Mouse (Mus musculus) forebrain, postnatal 0 days (tissue): ENCODE measurements at regions not wholly inside any gene's neighbourhood (a gene's known extent, or its start where the extent isn't known, plus 50 kb on each side); places are given as distances from the start of the nearest gene placed in this dataset.

ENCODE experiments used
- ATAC-seq: fragments of 200-750 bp; cut with Nextera tagmentation; 2 replicates; pipeline ENCODE4 v1.8.0; 2017; ENCODE audit warnings: mild to moderate bottlenecking, moderate library complexity
- DNase-seq: peaks from one replicate; pipeline ENCODE4 v3.0.0-alpha.2; 2015
- H3K27ac ChIP-seq: fragments of 300-500 bp; sonication (generic); 2 replicates; pipeline ENCODE4 v1.5.1; 2014; ENCODE audit warnings: low read depth, mild to moderate bottlenecking, antibody characterized with exemption, low read length, moderate library complexity, mixed read lengths
- H3K27me3 ChIP-seq: fragments of 300-500 bp; sonication (generic); 2 replicates; pipeline ENCODE4 v1.6.1; 2014; ENCODE audit warnings: mild to moderate bottlenecking, low read length, mixed read lengths; ENCODE audit not compliant: insufficient read depth
- H3K36me3 ChIP-seq: fragments of 300-500 bp; sonication (generic); 2 replicates; pipeline ENCODE4 v1.6.1; 2014; ENCODE audit warnings: mild to moderate bottlenecking, moderate library complexity; ENCODE audit not compliant: insufficient read depth
- H3K4me1 ChIP-seq: fragments of 300-500 bp; sonication (generic); 2 replicates; pipeline ENCODE4 v1.6.1; 2014; ENCODE audit warnings: antibody characterized with exemption; ENCODE audit not compliant: insufficient read depth
- H3K4me2 ChIP-seq: fragments of 300-500 bp; sonication (generic); 2 replicates; pipeline ENCODE4 v1.6.1; 2014; ENCODE audit warnings: low read depth, mild to moderate bottlenecking, moderate library complexity
- H3K4me3 ChIP-seq: fragments of 300-500 bp; sonication (generic); 2 replicates; pipeline ENCODE4 v1.5.1; 2014; ENCODE audit warnings: low read depth, low read length, mixed read lengths
- H3K9ac ChIP-seq: fragments of 300-500 bp; sonication (generic); 2 replicates; pipeline ENCODE4 v1.6.1; 2014; ENCODE audit warnings: mild to moderate bottlenecking
- H3K9me3 ChIP-seq: fragments of 300-500 bp; sonication (generic); 2 replicates; pipeline ENCODE4 v1.6.1; 2016; ENCODE audit warnings: low read length
- CTCF ChIP-seq: sonication (generic); IDR thresholded peaks from 2 replicates; pipeline ENCODE4 v1.5.1; 2016; ENCODE audit warnings: antibody characterized with exemption, control low read depth, low read depth
- WGBS: fragments of 180-500 bp; shearing (Covaris S2); extraction: QIAGEN DNeasy Blood & Tissue Kit; methylation state at CpG from one replicate; pipeline ENCODE4 v1.1.7; 2014; 5-methylcytosine and 5-hydroxymethylcytosine counted together

GRCm38 (mm10) chr14:72222836-72223235 lies 268.8 kb downstream of the Gm9195 start:
- no peak for TF ChIP-seq CTCF
- H3K9ac ChIP-seq = no peak overlapping the region
- DNase-seq (no peak), ATAC-seq (no peak)
- no peak overlapping the region for H3K27ac ChIP-seq
- no peaks in the 10 kb centered on the region for H3K36me3 ChIP-seq
- no peaks in the 10 kb centered on the region for H3K4me1 ChIP-seq
- H3K27me3 ChIP-seq = no peaks in the 10 kb centered on the region
- no peaks in the 10 kb centered on the region for H3K9me3 ChIP-seq
- no peak overlapping the region for H3K4me2 ChIP-seq
- H3K4me3 ChIP-seq = no peak overlapping the region
- 47% methylated on average over 2 of the region's 2 CpGs for WGBS

GRCm38 (mm10) chr14:72219523-72219922 lies 272.1 kb downstream of the Gm9195 start:
- Histone ChIP-seq H3K27me3 (no peaks in the 10 kb centered on the region), H3K36me3 (no peaks in the 10 kb centered on the region), H3K27ac (no peak overlapping the region), H3K4me2 (no peak overlapping the region), H3K4me1 (no peaks in the 10 kb centered on the region), H3K9me3 (no peaks in the 10 kb centered on the region), H3K4me3 (no peak overlapping the region), H3K9ac (no peak overlapping the region)
- ATAC-seq (no peak), DNase-seq (no peak)
- 91% methylated on average over 6 of the region's 6 CpGs for WGBS
- TF ChIP-seq CTCF = no peak

GRCm38 (mm10) chr14:72200307-72200706 lies 291.3 kb downstream of the Gm9195 start:
- no peaks in the 10 kb centered on the region for H3K9me3 ChIP-seq
- no peak for ATAC-seq
- no peaks in the 10 kb centered on the region for H3K4me1 ChIP-seq
- H3K4me3 ChIP-seq = no peak overlapping the region
- H3K36me3 ChIP-seq = no peaks in the 10 kb centered on the region
- DNase-seq = no peak
- H3K27ac ChIP-seq = no peak overlapping the region
- no peak overlapping the region for H3K4me2 ChIP-seq
- 66% methylated on average over 3 of the region's 3 CpGs for WGBS
- H3K27me3 ChIP-seq = no peaks in the 10 kb centered on the region
- no peak overlapping the region for H3K9ac ChIP-seq
- no peak for TF ChIP-seq CTCF

DNA sequence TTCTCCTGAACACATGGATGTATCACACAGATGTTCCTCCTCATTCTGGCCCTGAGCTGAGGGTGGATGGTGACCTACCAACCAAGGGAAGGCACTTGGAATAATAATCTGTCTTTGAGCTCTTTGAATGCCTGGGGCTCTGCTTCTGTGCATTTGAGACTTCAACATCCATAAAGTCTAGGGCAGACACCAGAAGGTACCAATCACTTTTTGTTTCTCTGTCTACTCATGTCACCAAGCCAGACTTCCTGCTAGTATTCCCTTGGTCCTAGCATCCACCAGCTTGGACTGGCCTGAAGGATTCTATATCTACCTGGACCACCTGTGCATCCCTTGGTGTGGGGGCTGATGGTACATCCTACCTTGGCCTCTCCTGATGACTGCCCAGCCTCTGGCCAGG lies 291.7 kb downstream of the Gm9195 start:
- Histone ChIP-seq H3K4me2 (no peak overlapping the region), H3K9me3 (no peaks in the 10 kb centered on the region), H3K9ac (no peak overlapping the region), H3K4me1 (no peaks in the 10 kb centered on the region), H3K27me3 (no peaks in the 10 kb centered on the region), H3K27ac (no peak overlapping the region), H3K4me3 (no peak overlapping the region), H3K36me3 (no peaks in the 10 kb centered on the region)
- no peak for TF ChIP-seq CTCF
- ATAC-seq (no peak), DNase-seq (no peak)

GRCm38 (mm10) chr14:72197972-72198371 lies 293.7 kb downstream of the Gm9195 start:
- 71% methylated on average over 7 of the region's 7 CpGs for WGBS
- no peaks in the 10 kb centered on the region for H3K27me3 ChIP-seq
- ATAC-seq (no peak), DNase-seq (no peak)
- no peaks in the 10 kb centered on the region for H3K9me3 ChIP-seq
- H3K27ac ChIP-seq = no peak overlapping the region
- no peak overlapping the region for H3K4me2 ChIP-seq
- H3K4me1 ChIP-seq = no peaks in the 10 kb centered on the region
- H3K4me3 ChIP-seq = no peak overlapping the region
- H3K36me3 ChIP-seq = no peaks in the 10 kb centered on the region
- no peak overlapping the region for H3K9ac ChIP-seq
- no peak for TF ChIP-seq CTCF

- H3K4me1 ChIP-seq = no peaks in the 10 kb centered on the region
- H3K9me3 ChIP-seq = no peaks in the 10 kb centered on the region
- DNase-seq (peak; percentile 65), ATAC-seq (peak; percentile 73)
- H3K27me3 ChIP-seq = no peaks in the 10 kb centered on the region
- H3K36me3 ChIP-seq = no peaks in the 10 kb centered on the region
- WGBS = 22% methylated on average over 5 of the region's 5 CpGs
- no peak overlapping the region for H3K9ac ChIP-seq
- no peak overlapping the region for H3K4me3 ChIP-seq
- H3K4me2 ChIP-seq = no peak overlapping the region
- no peak overlapping the region for H3K27ac ChIP-seq
- TF ChIP-seq CTCF = peak; percentile 76
Observed at GRCm38 (mm10) chr14:72187329-72187984, 304.2 kb downstream of the Gm9195 start.

- Histone ChIP-seq H3K27ac (no peak overlapping the region), H3K36me3 (no peaks in the 10 kb centered on the region), H3K4me1 (no peaks in the 10 kb centered on the region), H3K4me3 (no peak overlapping the region), H3K9ac (no peak overlapping the region), H3K9me3 (no peaks in the 10 kb centered on the region), H3K4me2 (no peak overlapping the region), H3K27me3 (no peaks in the 10 kb centered on the region)
- no peak for DNase-seq
- no peak for TF ChIP-seq CTCF
- no peak for ATAC-seq
- WGBS = 94% methylated on average over 1 of the region's 1 CpGs
Observed at GRCm38 (mm10) chr14:72175751-72176150, 315.9 kb downstream of the Gm9195 start.
